Mouse (Mus musculus) olfactory bulb, adult 2 months (tissue): Measurements from ENCODE around the gene Txndc5.

Experiments
- CTCF ChIP-seq: fragments of 200-500 bp; IDR thresholded peaks from 2 replicates; pipeline ENCODE4 v1.5.1; 2012; ENCODE audit warnings: low read depth, mild to moderate bottlenecking, low read length, moderate library complexity; ENCODE audit not compliant: insufficient read depth
- POLR2A ChIP-seq: fragments of 200-500 bp; IDR thresholded peaks from 2 replicates; pipeline ENCODE4 v1.6.1; 2012; ENCODE audit warnings: mild to moderate bottlenecking, low read depth, low read length, moderate library complexity; ENCODE audit not compliant: insufficient read depth

GRCm38 (mm10) chr13:38515845-38516244 is 12.8 kb downstream of the Txndc5 start:
- TF ChIP-seq POLR2A (no peak), CTCF (no peak)
